Mouse (Mus musculus) urinary bladder, adult 2 months (tissue): ENCODE data around the gene Zfp78. TPM values are rescaled to one million over a fixed set of nuclear protein-coding genes. Genes with fewer than 3 reads are reported as not detected.
"Not testable (repeated sequence)": the region's sequence is repeated elsewhere in the genome, so short reads cannot be mapped to it uniquely, and the experiment has no call there.

Experiments
- DNase-seq: peaks from one replicate; pipeline ENCODE4 v3.0.0; 2022; ENCODE audit warnings: low spot score
- polyA plus RNA-seq: library from polyadenylated mRNA; depleted of rRNA; stranded (reverse); fragments of >200 nt; gene quantifications from 2 replicates; pipeline ENCODE4 v1.2.3, GENCODE M21; 2012; rRNA removed

Gene Zfp78
- 2.6 and 3.5 TPM in 2 replicates for polyA plus RNA-seq

DNA sequence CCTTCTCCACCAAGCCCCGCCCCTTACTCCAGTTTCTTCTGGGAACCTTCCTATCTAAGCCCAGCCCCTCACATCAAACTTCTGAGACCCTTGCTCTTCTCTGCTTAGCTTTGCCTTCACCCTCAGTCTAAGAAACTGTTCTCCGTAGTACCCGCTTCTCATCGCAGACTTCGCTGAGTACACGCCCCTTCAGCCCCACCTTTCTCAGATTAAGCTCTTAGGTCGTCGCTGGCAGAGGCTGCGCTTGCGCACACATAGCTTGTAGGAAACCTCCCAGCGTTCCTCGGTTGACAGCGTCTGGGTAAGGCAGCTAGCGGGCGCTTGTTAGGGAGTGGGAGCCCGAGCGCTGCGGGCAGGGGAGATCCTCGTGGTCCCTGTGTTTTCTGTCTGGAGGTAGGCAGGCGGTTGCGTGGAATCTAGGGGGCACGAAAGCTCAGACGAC, at the start of gene Zfp78:
Gene Zfp78 (plus strand): TSS at position 234 of the 442 bp plus-strand sequence.
- DNase-seq = no peak

- DNase-seq = no peak
Measured at GRCm38 (mm10) chr7:6330458-6331232, 32.4 kb upstream of the Zfp78 start.

DNA sequence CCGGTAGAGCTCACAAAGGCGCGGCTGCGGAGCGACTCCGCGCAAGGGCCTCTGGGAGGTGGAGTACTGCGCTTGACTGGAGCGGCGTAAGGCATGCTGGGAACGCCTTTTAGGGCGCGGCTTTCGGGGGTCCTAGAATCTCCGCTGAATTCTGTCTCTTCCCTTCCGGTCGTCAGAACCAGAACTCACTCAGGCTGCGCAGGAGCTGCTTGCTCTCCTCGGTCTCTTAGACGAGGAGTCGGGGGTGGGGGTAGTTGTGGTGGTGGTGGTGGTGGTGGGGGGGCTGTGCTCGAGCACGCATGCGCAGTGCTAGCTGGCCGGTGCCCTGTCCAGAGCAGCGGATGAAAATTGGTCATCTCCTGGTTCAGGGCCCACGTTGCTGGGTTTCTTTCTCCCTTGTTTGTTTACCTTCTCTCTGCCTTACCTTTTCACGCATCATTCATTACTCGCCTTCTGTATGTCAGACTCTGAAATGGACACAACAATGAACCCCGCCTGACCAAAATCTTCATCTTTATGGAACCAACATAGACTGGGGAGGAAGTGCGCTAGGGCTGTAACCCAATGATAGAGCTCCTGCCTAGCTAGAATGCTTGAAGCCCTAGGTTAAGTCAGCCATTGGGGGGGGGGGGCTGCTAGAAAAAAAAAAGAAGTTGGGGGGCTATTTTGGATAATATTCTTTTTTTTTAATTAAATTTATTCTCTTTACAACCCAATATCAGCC, 31.7 kb upstream of the Zfp78 start, which contains the start of gene Zfp583:
Gene Zfp583 (minus strand): TSS at position 53 of the 724 bp plus-strand sequence.
- peak; percentile 58 for DNase-seq

DNA sequence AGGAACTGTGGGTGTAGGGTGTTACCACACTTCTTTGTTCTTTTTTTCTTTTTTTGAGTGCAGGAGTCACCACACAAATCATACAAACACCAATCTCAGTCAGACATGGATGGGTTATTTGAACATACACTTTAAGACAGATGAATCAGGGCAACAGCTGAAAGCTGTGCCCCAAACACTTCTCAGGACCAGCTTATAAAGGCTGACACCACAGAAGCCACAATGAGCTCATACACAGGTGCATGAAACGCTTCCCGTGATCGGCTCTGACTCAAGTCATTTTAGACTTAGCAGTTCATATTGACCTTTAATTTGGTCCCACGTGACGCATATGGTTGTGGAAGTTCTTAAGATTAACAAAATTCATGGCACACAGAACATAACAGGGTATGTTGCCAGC, 23.2 kb upstream of the Zfp78 start:
- DNase-seq = no peak

DNA sequence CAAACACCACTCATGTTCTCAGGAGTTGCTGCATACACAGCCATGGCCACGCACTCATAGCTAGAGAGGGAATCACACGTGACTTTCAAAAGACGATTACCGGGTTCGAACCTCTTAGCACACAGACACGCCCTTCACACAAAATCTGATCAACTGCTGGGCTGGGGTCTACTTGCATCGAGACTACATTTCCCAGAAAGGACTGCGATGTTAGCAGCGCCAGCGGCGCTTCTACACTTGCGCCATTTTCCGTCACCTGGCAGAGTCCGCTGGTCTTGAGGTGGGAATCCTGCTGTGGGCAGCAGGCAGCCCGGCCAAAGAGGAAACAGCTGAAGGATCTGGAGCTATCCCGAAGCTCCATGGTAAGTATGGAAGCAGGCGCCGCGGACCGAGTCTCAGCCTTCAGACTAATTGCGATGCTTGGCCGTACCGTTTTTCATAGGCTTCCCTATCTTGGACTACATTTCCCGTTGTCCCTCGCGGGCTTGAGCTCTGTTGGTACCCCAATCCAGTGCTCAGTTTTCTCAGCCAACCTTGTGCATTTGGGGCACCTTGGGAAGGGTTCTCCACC, 19.5 kb upstream of the Zfp78 start, which contains the start of gene Gm3854:
Gene Gm3854 (plus strand): TSS at position 259 of the 571 bp plus-strand sequence.
- peak; percentile 47 for DNase-seq

- no peak for DNase-seq
Measured at GRCm38 (mm10) chr7:6344124-6344523, 19.0 kb upstream of the Zfp78 start.

DNA sequence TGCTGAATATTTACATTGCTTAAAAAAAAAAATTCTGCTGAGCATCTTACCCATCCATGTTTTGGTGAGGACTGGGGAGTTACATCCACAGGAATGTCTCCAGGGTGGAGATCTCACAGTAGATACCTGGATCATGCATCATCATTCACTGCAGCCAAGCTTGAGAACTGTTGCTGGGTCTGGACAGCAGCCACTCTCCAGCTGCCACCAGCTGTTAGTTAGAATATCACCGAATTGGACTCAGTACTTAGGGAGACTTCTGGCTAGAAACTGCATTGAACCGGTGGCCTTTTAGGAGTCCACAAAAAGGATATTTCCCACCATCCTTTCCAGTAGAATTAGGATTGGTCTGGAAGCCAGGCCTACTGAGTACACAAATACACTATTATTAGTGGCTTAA, 5.0 kb upstream of the Zfp78 start:
- DNase-seq = no peak

DNA sequence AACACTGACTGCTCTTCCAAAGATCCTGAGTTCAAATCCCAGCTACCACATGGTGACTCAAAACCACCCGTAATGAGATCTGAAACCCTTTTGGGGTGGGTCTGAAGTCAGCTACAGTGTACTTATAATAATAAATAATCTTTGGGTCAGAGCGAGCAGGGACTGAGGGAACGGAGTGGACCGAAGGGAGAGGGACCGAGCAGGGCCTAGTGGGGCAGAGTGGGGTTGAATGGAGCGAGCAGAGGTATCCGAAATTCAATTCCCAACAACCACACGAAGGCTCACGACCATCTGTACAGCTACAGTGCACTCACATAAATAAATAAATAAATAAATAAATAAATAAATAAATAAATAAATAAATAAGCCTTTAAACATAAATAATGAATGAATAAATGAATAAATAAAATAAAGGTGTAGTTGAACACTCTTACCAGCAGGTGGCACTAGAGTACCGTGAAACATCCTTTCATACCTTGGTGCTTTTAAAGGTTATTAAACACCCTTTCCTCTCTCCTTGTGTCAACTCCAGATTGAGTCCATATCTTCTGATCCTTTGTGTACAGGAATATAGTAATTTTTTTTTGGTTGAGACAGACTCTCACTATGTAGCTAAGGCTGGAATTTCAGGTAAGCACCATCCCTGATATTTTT, 4.0 kb upstream of the Zfp78 start:
- no peak for DNase-seq

DNA sequence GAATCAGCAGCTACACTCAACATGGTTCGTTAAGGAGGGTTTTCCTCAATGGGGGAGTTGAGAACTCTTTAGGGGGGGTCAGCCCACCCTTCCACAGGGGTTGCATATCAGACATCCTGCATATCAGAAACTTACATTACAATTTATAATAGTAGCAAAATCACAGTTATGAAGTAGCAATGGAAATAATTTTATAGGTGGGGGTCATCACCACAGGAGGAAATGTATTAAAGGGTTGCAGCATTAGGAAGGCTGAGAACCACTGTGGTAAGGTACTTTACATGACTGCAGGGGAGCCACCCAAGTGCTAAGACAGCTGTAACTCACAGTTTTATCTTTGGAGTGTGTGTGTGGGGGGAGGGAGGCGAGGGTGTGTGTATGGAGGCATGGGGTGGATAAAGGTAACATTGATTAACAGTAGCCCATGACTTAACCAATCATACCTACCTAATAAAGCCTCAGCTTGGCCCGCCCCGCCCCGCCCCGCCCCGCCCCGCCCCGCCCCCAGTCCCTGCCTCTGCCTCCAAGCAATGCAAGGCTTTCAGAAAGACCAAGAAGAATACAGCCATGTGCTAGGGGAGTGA, 2.5 kb upstream of the Zfp78 start:
- DNase-seq = no peak

DNA sequence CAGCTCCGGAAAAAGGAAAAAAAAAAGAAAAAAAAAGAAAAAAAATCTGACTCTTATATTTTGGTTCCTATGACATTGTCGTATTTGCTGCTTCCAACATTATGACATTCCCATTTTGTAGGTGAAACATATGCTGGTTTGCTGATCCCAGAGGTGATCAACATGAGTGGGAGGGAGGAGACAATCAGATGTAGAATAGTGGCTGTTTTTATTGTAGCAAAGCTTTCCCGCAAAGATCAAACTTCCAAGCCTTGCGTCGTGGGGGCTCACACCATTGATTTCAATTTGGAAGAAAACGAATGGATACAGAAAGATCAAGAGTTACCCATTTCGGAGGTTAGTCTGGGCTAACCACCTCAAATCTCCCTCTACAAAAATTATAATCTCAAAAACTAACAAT, 1.3 kb upstream of the Zfp78 start:
- no peak for DNase-seq

DNA sequence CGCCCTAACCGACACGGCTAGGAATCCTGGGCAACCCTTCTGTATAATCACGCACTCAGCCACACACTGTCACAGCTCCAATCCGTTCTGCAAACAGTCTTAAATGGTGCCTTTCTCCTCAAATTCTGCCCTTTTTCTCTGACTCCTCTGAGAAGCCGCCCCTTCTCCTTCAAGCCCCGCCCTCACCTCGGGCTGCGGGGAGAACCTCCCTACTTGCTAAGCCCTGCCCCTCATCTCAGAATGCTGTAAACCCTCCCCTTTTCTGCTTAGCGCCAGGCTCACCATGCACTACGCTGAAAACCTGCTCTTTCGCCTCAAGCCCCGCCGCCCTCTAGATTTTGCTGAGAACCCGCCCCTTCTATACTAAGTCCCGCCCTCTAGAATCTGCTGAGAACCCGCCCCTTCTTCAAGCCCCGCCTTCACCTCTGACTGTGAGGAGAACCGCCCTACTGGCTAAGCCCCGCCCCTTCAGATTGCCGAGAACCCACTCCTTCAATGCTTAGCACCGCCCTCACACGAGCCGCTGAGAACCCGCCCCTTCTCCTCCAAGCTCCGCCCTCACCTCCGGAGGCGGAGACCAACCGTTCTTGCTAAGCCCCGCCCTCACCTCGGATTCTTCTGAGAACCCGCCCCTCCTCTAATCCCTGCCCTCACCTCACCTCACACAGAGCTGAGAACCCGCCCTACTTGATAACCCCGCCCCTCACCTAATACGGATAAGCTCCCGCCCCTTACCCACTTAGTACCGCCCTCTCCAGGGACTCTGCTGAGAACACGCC, 623 bp upstream of the Zfp78 start:
- peak; percentile 84 for DNase-seq

- no peak for DNase-seq
Measured at GRCm38 (mm10) chr7:6364761-6365160, 1.7 kb downstream of the Zfp78 start.

GRCm38 (mm10) chr7:6367185-6367584, 4.1 kb downstream of the Zfp78 start:
- no peak for DNase-seq

GRCm38 (mm10) chr7:6368146-6368545, 5.1 kb downstream of the Zfp78 start:
- not testable (repeated sequence) for DNase-seq

GRCm38 (mm10) chr7:6369460-6369859, 6.4 kb downstream of the Zfp78 start:
- no peak for DNase-seq

DNA sequence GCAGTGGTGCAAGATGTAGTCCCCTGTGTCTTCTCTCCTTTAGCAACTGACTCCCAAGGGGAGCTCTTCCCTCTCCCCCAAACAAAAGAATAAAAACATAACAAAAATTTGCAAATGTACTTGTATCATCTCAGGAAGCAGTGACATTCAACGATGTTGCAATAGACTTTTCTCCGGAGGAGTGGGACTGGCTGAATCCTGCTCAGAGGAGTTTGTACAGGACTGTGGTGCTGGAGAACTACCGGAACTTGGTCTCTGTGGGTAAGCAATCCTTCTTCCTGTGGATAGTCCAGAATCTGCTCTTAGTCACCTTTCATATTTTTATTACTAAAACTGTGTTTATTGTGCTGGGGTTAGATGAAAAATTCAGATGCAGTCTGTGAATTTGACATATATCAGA, 9.9 kb downstream of the Zfp78 start:
- no peak for DNase-seq

DNA sequence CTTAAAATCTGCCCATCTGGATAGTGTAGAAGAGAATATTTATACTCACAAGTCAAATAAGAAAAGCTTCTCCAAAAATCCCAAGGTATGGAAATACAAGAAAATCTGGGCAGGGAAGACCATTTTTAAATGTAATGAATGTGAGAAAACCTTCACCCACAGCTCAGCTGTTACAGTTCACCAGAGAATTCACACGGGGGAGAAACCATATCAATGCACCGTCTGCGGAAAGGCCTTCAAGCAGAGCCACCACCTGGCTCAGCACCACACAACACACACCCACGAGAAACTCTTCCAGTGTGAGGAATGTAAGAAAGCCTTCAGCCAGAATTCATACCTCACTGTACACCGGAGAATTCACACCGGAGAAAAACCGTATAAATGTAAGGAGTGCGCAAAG, 15.4 kb downstream of the Zfp78 start:
- DNase-seq = no peak

GRCm38 (mm10) chr7:6381431-6381830, 18.4 kb downstream of the Zfp78 start:
- DNase-seq = no peak

GRCm38 (mm10) chr7:6383044-6383455, 20.0 kb downstream of the Zfp78 start, which contains the start of gene Zfp28:
TSS of gene Zfp28 (plus strand) at chr7:6383295.
- DNase-seq = peak; percentile 83

- no peak for DNase-seq
Measured at GRCm38 (mm10) chr7:6384011-6384410, 20.9 kb downstream of the Zfp78 start.

DNA sequence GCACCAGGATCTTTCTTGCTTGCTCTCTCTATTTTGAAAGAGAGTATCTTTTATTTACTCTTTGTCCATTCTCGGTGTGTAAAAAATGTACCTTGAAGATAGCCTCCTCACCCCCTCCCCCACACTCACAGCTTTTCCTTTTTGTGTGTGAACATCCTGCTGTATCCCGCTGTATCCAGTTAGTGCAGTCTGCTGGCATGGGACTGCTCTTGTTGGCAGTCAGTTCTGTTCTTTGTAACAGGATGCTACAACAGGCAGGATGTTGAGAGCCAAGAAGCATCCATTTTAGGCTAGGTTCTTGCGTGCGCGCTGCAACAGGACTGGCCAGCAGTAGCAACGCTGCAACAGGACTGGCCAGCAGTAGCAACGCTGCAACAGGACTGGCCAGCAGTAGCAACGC, 23.9 kb downstream of the Zfp78 start:
- no peak for DNase-seq
